Mouse (Mus musculus): ENCODE data around the gene Ajuba. TPM values are rescaled to one million over a fixed set of nuclear protein-coding genes. Genes with fewer than 3 reads are reported as not detected.

Ajuba gene
- polyA plus RNA-seq, 1 experiment, result 5.1 TPM

DNA sequence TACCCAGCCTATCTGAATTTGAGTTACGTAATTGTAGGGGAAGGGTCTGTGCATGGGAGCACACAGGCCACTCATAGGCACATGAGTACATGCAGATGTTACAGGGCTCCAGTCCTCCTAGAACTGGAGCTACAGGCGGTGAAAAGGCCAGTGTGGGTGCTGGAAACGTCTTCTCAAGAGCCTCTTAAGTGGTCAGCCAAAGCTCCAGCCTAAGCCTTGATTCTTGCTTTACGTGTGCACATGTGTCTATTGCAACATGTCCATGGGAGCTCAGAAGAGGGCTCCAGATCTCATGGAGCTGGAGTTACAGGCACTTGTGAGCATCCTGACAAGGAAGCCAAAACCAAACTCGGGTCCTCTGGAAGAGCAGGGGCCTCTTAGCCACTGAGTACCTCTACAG lies 32.7 kb downstream of the Ajuba start:
- H3K27ac ChIP-seq (ENCODE audit: control insufficient read depth, insufficient read depth, low read depth, low read length, poor library complexity), result no peak overlapping the region
- TF ChIP-seq POLR2A (IDR thresholded peaks at IDR 0.05; ENCODE audit: borderline replicate concordance, control insufficient read depth, low read depth, low read length) (no peak), CTCF (IDR thresholded peaks at IDR 0.05; ENCODE audit: control insufficient read depth, insufficient read depth, low read length) (no peak)
- H3K4me1 ChIP-seq (ENCODE audit: control insufficient read depth, insufficient read depth, low read length), result no peaks in the 10 kb centered on the region
- 89% methylated on average over 5 of the region's 5 CpGs for WGBS
- no peak overlapping the region for H3K4me3 ChIP-seq (replicated peaks; ENCODE audit: control insufficient read depth, low read depth, low read length)

DNA sequence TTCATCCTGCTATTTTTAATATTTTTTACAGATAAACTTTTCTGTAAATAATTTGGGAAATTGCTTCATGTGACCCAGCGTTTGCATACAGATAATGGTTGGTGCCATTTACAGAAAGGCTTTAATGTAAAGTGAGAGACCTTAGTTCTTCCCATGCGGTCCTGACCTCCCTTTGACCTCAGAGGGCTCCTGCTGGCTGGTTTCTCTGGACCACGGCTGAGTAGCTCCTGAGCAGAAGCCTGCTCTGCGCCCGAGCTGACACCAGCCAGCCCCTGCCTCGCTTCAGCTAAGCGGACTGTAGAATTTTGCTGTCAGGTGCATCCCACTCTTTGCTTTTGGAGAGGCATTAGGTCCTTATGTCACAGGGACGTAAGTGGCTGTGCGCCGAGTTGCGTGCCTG lies 36.6 kb downstream of the Ajuba start:
- TF ChIP-seq CTCF (IDR thresholded peaks at IDR 0.05; ENCODE audit: control insufficient read depth, insufficient read depth, low read length) (no peak), POLR2A (IDR thresholded peaks at IDR 0.05; ENCODE audit: borderline replicate concordance, control insufficient read depth, low read depth, low read length) (no peak)
- Histone ChIP-seq H3K27ac (ENCODE audit: control insufficient read depth, insufficient read depth, low read depth, low read length, poor library complexity) (no peak overlapping the region), H3K4me3 (replicated peaks; ENCODE audit: control insufficient read depth, low read depth, low read length) (no peak overlapping the region), H3K4me1 (ENCODE audit: control insufficient read depth, insufficient read depth, low read length) (no peaks in the 10 kb centered on the region)
- WGBS, result 89% methylated on average over 11 of the region's 11 CpGs

DNA sequence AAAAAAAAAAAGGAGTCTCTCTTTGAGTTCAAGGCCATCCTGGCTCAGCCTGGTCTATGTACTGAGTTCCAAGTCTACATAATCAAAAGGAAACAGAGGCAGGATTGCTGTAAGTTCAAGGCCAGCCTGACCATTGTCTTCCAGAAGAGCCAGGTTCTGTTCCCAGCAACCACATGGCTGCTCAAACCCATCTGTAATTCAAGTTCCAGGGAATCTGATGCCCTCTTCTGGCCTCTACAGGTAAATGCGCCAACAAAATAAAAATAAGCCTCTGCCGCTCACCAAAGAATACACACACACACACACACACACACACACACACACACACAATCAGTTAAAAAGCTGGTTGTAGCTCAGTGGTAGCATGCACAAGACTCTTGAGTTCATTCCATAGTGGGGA lies 38.8 kb downstream of the Ajuba start:
- H3K4me1 ChIP-seq (ENCODE audit: control insufficient read depth, insufficient read depth, low read length), result no peaks in the 10 kb centered on the region
- no peak for TF ChIP-seq POLR2A (IDR thresholded peaks at IDR 0.05; ENCODE audit: borderline replicate concordance, control insufficient read depth, low read depth, low read length)
- no peak for TF ChIP-seq CTCF (IDR thresholded peaks at IDR 0.05; ENCODE audit: control insufficient read depth, insufficient read depth, low read length)
- H3K4me3 ChIP-seq (replicated peaks; ENCODE audit: control insufficient read depth, low read depth, low read length), result no peak overlapping the region
- WGBS, result 92% methylated on average over 2 of the region's 2 CpGs
- no peak overlapping the region for H3K27ac ChIP-seq (ENCODE audit: control insufficient read depth, insufficient read depth, low read depth, low read length, poor library complexity)

DNA sequence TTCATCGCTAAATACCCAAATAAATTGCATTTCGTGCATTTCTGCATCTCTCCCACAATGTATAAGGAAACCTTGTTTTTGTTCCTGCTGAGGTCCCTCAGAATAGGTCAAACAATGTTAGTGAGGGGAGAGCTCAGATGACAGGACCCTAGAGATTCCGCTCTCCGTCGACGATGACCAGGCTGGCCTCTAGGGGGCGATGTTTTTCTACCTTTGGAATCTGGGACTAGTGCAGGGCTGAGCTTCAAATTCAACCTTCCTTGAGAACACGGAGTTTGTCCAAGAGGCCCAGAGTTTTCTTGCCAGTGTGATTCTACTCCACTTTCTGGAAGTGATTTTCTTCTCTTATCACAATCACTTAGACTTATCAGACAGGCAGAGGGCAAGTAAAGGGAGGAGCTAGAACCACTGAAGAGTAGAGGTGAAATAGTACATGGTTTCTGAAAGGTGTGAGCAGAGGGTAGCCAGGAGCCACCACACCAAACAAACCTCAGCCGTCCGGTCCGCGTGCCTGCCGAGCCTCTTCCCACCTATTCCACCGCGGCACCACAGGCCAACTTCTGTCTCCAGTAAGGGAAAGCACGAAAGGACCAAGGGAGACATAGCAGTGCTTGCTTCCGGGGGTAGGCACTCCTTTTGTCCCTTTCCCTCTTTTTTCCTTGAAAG lies 48.8 kb downstream of the Ajuba start:
- 13% methylated on average over 17 of the region's 17 CpGs for WGBS
- Histone ChIP-seq H3K4me3 (replicated peaks; ENCODE audit: control insufficient read depth, low read depth, low read length) (no peak overlapping the region), H3K4me1 (ENCODE audit: control insufficient read depth, insufficient read depth, low read length) (no peaks in the 10 kb centered on the region; the same call in 1 of the 2 replicates), H3K27ac (ENCODE audit: control insufficient read depth, insufficient read depth, low read depth, low read length, poor library complexity) (no peak overlapping the region)
- TF ChIP-seq POLR2A (IDR thresholded peaks at IDR 0.05; ENCODE audit: borderline replicate concordance, control insufficient read depth, low read depth, low read length) (no peak), CTCF (IDR thresholded peaks at IDR 0.05; ENCODE audit: control insufficient read depth, insufficient read depth, low read length) (peak; percentile 83)

DNA sequence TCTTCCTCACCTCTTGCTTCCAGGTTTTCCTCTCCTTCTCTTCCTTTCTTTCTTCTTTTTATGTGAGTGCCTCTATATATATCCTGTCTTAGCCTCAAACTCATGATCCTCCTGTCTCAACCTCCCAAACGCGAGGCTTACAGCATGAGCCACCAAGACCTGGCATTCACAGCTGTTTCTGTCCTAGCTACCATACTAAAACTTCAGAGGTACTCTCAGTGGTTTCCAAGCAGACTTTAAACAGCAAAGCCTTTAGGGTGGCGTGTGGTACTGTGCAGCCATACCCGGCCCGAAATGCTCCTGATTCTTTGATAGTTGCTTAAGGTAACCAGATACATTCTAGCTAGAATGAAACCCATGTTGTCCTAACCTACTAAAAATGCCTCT lies 49.4 kb downstream of the Ajuba start:
- Histone ChIP-seq H3K27ac (ENCODE audit: control insufficient read depth, insufficient read depth, low read depth, low read length, poor library complexity) (no peak overlapping the region), H3K4me1 (ENCODE audit: control insufficient read depth, insufficient read depth, low read length) (no peaks in the 10 kb centered on the region; the same call in 1 of the 2 replicates), H3K4me3 (replicated peaks; ENCODE audit: control insufficient read depth, low read depth, low read length) (no peak overlapping the region)
- TF ChIP-seq CTCF (IDR thresholded peaks at IDR 0.05; ENCODE audit: control insufficient read depth, insufficient read depth, low read length), result no peak
- TF ChIP-seq POLR2A (IDR thresholded peaks at IDR 0.05; ENCODE audit: borderline replicate concordance, control insufficient read depth, low read depth, low read length), result no peak
- WGBS, result 24% methylated on average over 5 of the region's 5 CpGs

DNA sequence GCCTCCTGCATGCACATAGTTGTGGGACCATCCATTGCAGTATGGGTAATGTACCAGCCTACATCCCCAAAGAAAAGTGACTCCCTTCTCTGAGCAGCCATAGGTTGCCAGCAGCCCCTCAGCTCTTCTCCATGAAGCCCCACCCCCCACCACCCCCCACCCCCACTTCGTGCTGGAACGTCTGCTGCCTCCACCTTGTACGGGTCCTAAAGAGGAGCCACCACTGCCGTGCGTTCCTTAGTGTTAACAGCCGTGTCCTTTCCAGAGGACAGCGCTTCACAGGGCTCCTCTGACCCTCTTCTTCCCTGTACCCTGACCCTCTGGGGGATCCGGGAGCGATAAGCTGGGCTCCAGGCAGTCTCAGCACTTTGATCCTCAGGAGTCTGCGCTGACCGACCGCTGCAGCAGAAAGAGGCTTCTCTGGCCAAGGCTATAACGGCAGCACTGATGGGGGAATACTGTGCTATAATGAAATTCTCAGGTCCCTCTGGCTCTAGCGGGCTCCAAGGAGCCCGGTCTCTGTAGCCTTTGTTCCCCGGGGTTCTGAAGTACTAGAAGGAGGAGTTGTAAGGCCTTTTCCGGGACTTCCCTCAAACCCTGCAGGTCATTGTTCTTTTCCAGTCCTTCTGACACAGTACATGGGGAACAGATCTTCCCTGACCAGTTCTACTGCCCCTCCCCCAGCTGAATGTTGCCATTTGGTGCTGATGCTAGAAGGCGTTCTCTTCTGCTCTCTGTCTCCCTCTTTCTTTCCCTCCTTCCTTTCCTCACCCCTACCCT lies 49.9 kb downstream of the Ajuba start:
- WGBS, result 6% methylated on average over 18 of the region's 18 CpGs
- H3K4me1 ChIP-seq (ENCODE audit: control insufficient read depth, insufficient read depth, low read length), result no peaks in the 10 kb centered on the region; the same call in 1 of the 2 replicates
- H3K27ac ChIP-seq (ENCODE audit: control insufficient read depth, insufficient read depth, low read depth, low read length, poor library complexity), result no peak overlapping the region
- no peak overlapping the region for H3K4me3 ChIP-seq (replicated peaks; ENCODE audit: control insufficient read depth, low read depth, low read length)
- no peak for TF ChIP-seq CTCF (IDR thresholded peaks at IDR 0.05; ENCODE audit: control insufficient read depth, insufficient read depth, low read length)
- no peak for TF ChIP-seq POLR2A (IDR thresholded peaks at IDR 0.05; ENCODE audit: borderline replicate concordance, control insufficient read depth, low read depth, low read length)

DNA sequence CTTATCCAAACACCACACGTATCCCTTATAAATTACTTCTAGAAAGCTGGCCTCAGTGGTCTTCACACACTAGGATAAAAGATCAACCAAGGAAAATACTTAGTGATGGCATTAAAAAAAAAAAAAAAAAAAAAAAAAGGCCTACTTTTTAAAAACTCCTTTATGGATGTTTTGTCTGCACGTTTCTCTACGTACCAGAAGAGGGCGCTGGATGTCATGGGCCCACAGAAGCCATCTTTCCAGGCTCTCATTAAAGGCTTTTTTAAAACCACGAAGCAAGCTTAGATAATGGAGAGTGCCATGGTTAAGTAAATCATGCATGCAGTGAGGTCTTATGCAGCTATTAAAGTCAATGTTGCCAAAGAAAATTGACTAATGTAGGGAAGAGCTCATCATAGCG lies 53.8 kb downstream of the Ajuba start:
- 47% methylated on average over 6 of the region's 6 CpGs for WGBS
- Histone ChIP-seq H3K4me1 (ENCODE audit: control insufficient read depth, insufficient read depth, low read length) (no peaks in the 10 kb centered on the region; the same call in 1 of the 2 replicates), H3K4me3 (replicated peaks; ENCODE audit: control insufficient read depth, low read depth, low read length) (no peak overlapping the region), H3K27ac (ENCODE audit: control insufficient read depth, insufficient read depth, low read depth, low read length, poor library complexity) (no peak overlapping the region)
- TF ChIP-seq CTCF (IDR thresholded peaks at IDR 0.05; ENCODE audit: control insufficient read depth, insufficient read depth, low read length), result 0 out of 2 replicates have a peak, but pooled peaks have one; percentile 20
- no peak for TF ChIP-seq POLR2A (IDR thresholded peaks at IDR 0.05; ENCODE audit: borderline replicate concordance, control insufficient read depth, low read depth, low read length)

Other genes with a start within 250 kb of the Ajuba start
- gene Oxa1l, start 216.7 kb downstream of the Ajuba start, polyA plus RNA-seq (2011; ENCODE audit: insufficient read depth, insufficient read length, low replicate concordance, missing spikeins), result 39.1 and 64.9 TPM in 2 replicates
- 5.8 and 15.2 TPM in 2 replicates for gene Slc7a7, start 159.8 kb downstream of the Ajuba start, polyA plus RNA-seq (2011; ENCODE audit: insufficient read depth, insufficient read length, low replicate concordance, missing spikeins)
- 81.1 and 169 TPM in 2 replicates for gene Mrpl52, start 150.6 kb downstream of the Ajuba start, polyA plus RNA-seq (2011; ENCODE audit: insufficient read depth, insufficient read length, low replicate concordance, missing spikeins)
- 6.7 and 17.2 TPM in 2 replicates for gene Mmp14, start 145.9 kb downstream of the Ajuba start, polyA plus RNA-seq (2011; ENCODE audit: insufficient read depth, insufficient read length, low replicate concordance, missing spikeins)
- gene Lrp10, start 113.4 kb downstream of the Ajuba start, polyA plus RNA-seq (2011; ENCODE audit: insufficient read depth, insufficient read length, low replicate concordance, missing spikeins), result 21.5 and 29.0 TPM in 2 replicates
- 0.80 TPM in 1 of 2 replicates, not detected in the other for gene Rem2, start 101.5 kb downstream of the Ajuba start, polyA plus RNA-seq (2011; ENCODE audit: insufficient read depth, insufficient read length, low replicate concordance, missing spikeins)
- gene Prmt5, start 60.0 kb downstream of the Ajuba start, polyA plus RNA-seq (2011; ENCODE audit: insufficient read depth, insufficient read length, low replicate concordance, missing spikeins), result 15.6 and 49.1 TPM in 2 replicates
- 32.6 and 33.5 TPM in 2 replicates for gene Haus4, start 22.9 kb downstream of the Ajuba start, polyA plus RNA-seq (2011; ENCODE audit: insufficient read depth, insufficient read length, low replicate concordance, missing spikeins)
- 6.6 and 10.2 TPM in 2 replicates for gene 4931414P19Rik, start 28.4 kb upstream of the Ajuba start, polyA plus RNA-seq (2011; ENCODE audit: insufficient read depth, insufficient read length, low replicate concordance, missing spikeins)
- gene Psmb5, start 40.5 kb upstream of the Ajuba start, polyA plus RNA-seq (2011; ENCODE audit: insufficient read depth, insufficient read length, low replicate concordance, missing spikeins), result 69.3 and 91.4 TPM in 2 replicates
- 0.47 TPM in 1 of 2 replicates, not detected in the other for gene Psmb11, start 43.9 kb upstream of the Ajuba start, polyA plus RNA-seq (2011; ENCODE audit: insufficient read depth, insufficient read length, low replicate concordance, missing spikeins)
- not detected in 2 replicates for gene Gm17606, start 63.4 kb upstream of the Ajuba start, polyA plus RNA-seq (2011; ENCODE audit: insufficient read depth, insufficient read length, low replicate concordance, missing spikeins)
- gene Cdh24, start 63.8 kb upstream of the Ajuba start, polyA plus RNA-seq (2011; ENCODE audit: insufficient read depth, insufficient read length, low replicate concordance, missing spikeins), result 4.1 and 7.0 TPM in 2 replicates
- gene 1700123O20Rik, start 108.7 kb upstream of the Ajuba start, polyA plus RNA-seq (2011; ENCODE audit: insufficient read depth, insufficient read length, low replicate concordance, missing spikeins), result 14.8 and 35.0 TPM in 2 replicates
- 284 and 378 TPM in 2 replicates for gene Acin1, start 109.4 kb upstream of the Ajuba start, polyA plus RNA-seq (2011; ENCODE audit: insufficient read depth, insufficient read length, low replicate concordance, missing spikeins)
- gene Gm29776, start 121.3 kb upstream of the Ajuba start, polyA plus RNA-seq (2011; ENCODE audit: insufficient read depth, insufficient read length, low replicate concordance, missing spikeins), result not detected in 2 replicates
- gene Cebpe, start 134.6 kb upstream of the Ajuba start, polyA plus RNA-seq (2011; ENCODE audit: insufficient read depth, insufficient read length, low replicate concordance, missing spikeins), result 41.3 and 90.9 TPM in 2 replicates
- 2.6 and 4.5 TPM in 2 replicates for gene Slc7a8, start 204.4 kb upstream of the Ajuba start, polyA plus RNA-seq (2011; ENCODE audit: insufficient read depth, insufficient read length, low replicate concordance, missing spikeins)
- gene Rnf212b, start 236.6 kb upstream of the Ajuba start, polyA plus RNA-seq (2011; ENCODE audit: insufficient read depth, insufficient read length, low replicate concordance, missing spikeins), result not detected in 2 replicates

All from bone marrow, adult 2 months (tissue).